Mouse (Mus musculus) telencephalon, adult 2 months (tissue): ENCODE data around the gene Wdr43.
A peak's percentile ranks its signal among the peaks of the same experiment; 100 is the strongest.
"Not testable (repeated sequence)": the region's sequence is repeated elsewhere in the genome, so short reads cannot be mapped to it uniquely, and the experiment has no call there.

Experiments
- DNase-seq: peaks from one replicate; pipeline ENCODE4 v3.0.0-alpha.2; 2011; ENCODE audit warnings: low read depth, low spot score

The Wdr43 gene

DNA sequence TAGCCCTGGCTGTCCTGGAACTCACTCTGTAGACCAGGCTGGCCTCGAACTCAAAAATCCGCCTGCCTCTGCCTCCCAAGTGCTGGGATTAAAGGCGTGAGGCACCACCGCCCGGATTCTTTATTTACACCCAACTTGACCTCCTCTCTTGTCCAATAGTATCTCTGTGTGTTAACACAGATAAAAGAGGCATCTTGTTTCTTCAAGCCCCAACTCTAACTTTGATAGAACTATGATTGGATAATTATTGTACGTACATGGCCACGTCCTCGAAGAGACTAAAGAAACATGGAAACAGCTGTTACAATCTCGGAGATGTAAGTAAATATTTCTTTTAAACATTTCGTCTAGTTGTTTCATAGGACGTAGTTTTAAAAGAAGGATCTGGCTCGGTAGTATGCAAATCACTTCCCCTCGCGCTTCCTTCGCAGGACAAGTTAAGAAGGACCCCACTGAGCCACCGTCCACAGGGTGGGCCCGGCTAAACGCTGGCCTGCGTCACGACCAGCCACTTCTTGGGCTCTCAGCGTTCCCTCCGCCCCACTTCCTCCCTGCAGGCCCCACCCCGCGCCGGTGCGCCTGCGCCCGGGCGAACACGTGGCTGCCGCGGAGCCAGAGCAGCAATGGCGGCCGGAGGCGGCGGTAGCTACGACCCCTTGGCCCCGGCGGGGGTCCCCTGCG, at the start of gene Wdr43:
Gene Wdr43, plus strand, starts transcription at position 258 of the 681 bp plus-strand sequence.
- peak; percentile 98 for DNase-seq

DNA sequence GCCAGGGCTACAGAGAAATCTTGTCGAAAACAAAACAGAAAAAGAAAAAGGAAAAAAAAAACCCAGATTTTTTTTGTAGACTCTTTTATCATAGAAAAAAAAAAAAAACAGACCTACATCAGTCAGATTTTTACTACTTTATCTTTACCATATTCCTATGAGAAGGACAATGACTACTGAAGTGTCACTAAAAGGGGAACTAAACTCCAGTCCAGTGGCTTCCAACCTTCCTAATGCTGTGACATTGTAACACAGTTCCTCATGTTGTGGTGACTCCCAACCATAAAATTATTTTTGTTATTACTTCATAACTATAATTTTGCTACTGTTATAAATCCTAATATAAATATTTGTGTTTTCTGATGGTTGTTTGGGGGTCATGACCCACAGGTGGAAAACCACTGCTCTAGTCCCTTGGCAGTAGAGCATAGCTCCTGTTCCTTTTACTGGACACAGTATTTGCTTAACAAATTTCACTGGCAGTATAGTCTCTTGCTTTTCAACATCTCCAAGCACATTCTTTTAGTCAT, 36.5 kb upstream of the Wdr43 start:
- DNase-seq, result no peak

DNA sequence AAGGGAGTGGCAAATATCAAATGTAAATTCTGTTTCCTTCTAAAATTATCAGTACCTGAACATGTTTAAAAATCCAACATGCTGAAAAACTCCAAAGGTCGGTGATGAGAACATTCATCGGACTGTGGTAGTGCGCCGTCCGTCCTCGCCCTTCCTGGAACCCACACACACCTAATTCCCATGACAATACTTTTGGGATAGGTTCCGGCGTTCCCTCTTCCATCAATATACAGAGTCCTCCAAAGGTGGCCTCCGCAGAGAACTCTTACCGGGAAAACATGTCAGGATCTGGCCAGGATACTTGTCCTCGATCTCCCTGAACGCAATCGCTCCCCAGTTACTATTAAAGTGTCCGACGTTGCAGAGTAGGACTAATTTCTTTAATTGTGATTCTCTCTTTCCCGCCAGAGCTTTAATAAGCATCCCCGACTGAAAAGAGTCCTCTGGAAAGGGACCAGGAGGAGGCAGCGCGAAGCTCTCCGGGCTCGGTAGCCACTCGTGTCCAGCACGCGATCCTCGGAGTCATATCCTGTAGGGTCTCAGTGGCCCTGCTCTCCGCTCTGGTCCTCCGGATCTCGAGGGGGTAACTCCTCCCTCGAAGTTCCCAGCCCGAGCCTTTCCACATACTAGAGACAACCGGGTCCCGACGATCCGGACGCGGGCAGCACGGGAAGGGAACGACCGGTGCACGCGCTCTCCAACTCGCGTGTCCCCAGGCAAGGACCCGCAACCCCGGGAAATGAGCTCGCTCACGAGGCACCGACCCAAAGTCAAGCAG, 17.6 kb upstream of the Wdr43 start:
- DNase-seq, result no peak

GRCm38 (mm10) chr17:71598659-71599554, 16.8 kb upstream of the Wdr43 start:
- DNase-seq, result peak; percentile 94

- DNase-seq, result no peak
Observed at GRCm38 (mm10) chr17:71616319-71617032, 781 bp downstream of the Wdr43 start.

- no peak for DNase-seq
Observed at GRCm38 (mm10) chr17:71617033-71617362, 1.3 kb downstream of the Wdr43 start.

- DNase-seq, result no peak
Observed at GRCm38 (mm10) chr17:71617974-71618373, 2.3 kb downstream of the Wdr43 start.

GRCm38 (mm10) chr17:71631806-71632205, 16.1 kb downstream of the Wdr43 start:
- no peak for DNase-seq

- DNase-seq, result no peak
Observed at GRCm38 (mm10) chr17:71633350-71633749, 17.7 kb downstream of the Wdr43 start.

DNA sequence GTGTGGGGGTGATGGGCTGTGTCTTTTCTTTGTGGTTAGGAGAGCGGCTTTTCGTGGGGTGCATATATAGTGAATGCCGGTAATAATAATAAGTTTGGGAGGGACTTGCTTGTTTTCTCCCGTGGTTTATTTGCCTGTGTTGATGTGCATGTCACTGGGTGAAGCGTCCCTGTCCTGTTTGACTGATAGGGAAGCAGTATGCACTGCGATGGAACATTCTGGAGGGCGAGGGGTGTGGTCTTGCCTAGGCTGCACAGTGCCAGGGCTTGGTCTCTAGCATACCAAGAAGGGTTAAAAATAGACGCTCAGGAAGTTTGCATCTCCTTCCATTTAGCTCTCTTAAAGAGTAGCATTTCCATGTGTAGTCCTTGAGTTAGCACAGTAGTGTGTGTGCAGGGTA, 21.1 kb downstream of the Wdr43 start:
- DNase-seq, result no peak

DNA sequence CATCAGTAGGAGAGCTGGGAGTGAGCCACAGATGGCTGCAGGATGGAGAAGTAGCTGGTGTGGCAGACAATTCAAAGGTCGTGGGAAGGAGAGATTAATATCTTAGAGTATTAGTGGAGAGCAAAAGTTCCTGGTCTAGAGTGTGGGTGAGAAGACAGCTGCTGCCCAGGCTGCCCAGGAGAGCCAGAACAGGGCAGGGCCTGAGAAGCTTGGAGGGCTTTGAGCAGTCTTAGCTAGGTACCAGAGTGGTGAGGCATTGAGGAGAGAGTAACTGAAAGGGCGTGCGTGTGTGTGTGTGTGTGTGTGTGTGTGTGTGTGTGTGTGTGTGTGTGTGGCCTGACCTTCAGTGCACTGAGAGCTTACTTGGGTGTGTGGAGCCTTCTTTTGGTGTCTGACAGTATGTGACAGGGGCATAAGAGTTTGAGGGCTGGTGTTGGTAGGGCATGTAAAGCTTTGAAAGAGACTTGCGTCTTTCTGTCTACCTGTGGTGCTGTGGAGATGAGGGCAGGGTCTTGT, 22.1 kb downstream of the Wdr43 start:
- DNase-seq, result no peak

GRCm38 (mm10) chr17:71639056-71639455, 23.4 kb downstream of the Wdr43 start:
- DNase-seq, result not testable (repeated sequence)

- DNase-seq, result peak; percentile 35
Observed at GRCm38 (mm10) chr17:71640421-71641085, 24.9 kb downstream of the Wdr43 start.

- no peak for DNase-seq
Observed at GRCm38 (mm10) chr17:71642190-71642589, 26.5 kb downstream of the Wdr43 start.

GRCm38 (mm10) chr17:71650011-71650410, 34.3 kb downstream of the Wdr43 start:
- DNase-seq, result no peak

DNA sequence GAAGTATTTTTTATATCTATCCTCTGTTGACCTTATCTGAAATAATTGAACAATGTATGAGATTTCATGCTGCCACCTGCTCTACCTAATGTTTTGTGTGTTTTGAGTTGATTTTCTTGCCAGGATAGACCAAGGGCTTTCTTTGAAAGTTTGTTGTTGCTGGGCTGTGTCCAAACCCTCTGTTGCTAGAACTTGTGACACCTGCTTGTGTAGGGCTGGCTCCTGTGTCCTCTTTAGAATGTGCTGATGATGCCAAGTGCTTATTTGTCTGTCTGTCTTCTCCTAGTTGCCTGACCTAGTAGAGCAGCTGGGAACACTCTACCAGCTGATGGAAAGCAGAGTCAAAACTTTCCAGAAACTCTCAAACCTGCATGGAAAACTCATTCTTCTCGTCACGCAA, 36.8 kb downstream of the Wdr43 start:
- no peak for DNase-seq

DNA sequence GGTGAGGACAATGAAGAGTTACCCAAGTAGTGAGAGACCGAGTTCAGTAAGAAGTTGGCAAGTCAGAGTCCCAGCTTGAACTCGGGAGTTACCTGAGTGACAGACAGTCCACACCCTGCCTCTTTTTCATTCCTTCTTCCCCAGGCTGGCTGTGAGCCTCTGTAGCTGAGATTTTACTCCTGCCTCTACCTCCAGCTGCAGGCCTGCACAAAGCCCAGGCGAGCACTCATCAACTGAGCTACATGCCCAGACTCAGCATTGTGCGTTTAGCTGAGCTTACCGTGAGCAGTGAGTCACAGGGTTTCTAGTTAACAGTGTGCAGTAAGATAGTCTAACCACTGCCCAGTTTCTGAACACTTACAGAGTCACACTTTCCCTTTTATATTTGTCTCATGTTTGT, 37.2 kb downstream of the Wdr43 start:
- DNase-seq, result no peak

DNA sequence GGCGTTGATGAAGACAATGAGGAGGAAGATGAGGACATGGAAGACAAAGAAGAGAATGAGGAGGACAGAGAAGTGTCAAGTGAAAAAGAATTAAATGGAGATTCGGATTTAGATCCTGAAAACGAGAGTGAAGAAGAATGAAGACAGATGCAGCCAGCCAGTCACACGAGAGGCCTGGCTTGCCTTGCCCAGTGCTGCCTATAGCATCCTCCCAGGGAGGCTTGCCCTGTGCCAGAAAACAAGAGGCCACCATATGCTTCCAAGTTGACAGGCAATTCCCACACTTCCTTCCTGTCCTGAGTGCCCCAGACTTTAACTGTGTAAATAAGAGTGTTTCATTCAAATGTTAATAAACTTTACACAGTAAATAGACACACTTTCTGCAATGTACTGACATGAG, 41.8 kb downstream of the Wdr43 start:
- no peak for DNase-seq

- DNase-seq, result no peak
Observed at GRCm38 (mm10) chr17:71658666-71659065, 43.0 kb downstream of the Wdr43 start.

DNA sequence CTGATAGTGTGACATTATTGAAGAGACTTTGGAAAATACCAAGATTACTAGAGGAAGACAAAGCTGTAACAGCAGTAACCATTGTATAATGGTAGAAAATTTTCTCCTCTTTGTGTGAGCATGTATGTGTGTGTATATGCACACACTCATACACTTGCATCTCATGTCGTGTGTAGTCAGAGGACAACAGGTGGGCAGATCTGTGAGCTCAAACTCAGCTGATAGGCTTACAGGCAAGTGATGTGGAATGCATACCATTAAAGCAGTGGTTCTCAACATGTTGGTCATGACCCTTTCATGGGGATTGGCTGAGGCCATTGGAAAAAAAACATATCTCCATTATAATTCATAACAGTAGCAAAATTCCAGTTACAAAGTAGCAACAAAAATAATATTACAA, 44.7 kb downstream of the Wdr43 start:
- DNase-seq, result no peak
